In the genomic region with DNA sequence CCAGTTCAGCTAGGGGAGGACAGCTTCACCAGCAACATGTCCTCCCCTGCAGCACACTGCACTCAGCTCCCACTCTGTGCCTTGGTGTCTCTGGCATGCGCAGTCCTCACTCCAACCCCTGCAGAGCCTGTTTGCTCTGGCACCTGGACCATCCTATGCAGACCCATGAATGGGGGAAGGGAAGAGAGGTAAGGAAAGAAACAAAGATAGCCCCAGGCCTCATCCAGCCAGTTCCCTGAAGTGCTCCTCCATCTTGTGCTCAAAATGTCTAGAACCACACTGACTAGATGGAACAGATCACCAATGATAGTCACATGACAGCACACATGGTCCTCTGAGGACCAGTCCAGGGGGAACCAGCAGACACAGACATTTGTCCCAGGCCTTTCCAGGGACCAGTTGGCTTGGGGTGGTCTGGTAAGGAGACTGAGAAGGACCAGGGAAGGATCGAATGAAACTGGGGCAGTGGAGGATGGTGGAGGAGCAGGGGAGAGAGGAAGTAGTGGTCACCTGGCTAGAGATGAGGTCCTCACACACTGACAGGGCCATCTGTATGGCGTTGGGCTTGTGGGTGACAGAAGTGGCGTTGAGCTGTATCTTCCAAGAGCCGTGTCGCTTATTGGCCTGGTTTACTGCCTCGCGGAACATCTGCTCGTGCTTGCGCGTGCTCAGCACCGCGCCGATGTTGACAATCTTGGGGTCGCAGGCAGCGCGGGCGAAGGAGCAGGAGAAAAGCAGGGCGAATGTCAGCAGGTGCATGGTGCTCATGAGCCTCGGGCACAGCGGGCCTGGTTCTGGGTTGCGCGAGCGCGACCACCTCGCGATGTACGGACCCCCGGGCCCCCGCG, we compare ENCODE assay signal across 8 mouse cellular contexts. TPM values are rescaled to one million over a fixed set of nuclear protein-coding genes. Genes with fewer than 3 reads are reported as not detected.
A peak's percentile ranks its signal among the peaks of the same experiment; 100 is the strongest.
DNase-seq lines count a peak whose midpoint lies in the region; ATAC-seq and TF ChIP-seq lines count a peak whose summit lies in the region.

No protein-coding gene starts in this region.

- no peaks in the 10 kb centered on the region for H3K36me3 ChIP-seq in heart, embryonic 15.5 days
- no peaks in the 10 kb centered on the region for H3K36me3 ChIP-seq in ES-E14 (ENCODE audit: control insufficient read depth, insufficient read depth, low read length, poor library complexity, severe bottlenecking)
- no peaks in the 10 kb centered on the region for H3K36me3 ChIP-seq in embryonic facial prominence, embryonic 15.5 days
- H3K36me3 ChIP-seq in limb, embryonic 10.5 days, result no peaks in the 10 kb centered on the region

- in situ Hi-C loops in ES-E14 (cut with MboI; ENCODE audit: low sequenced_read_pairs in 2 of 2, unreplicated experiment in 2 of 2), result no loop called here

- no peak; the same call in 1 of the 2 replicates for ATAC-seq in heart, embryonic 15.5 days (replicated peaks; ENCODE audit: insufficient number of reproducible peaks, insufficient read depth, low FRiP score, low read depth)
- no peak for ATAC-seq in embryonic facial prominence, embryonic 15.5 days (ENCODE audit: insufficient number of reproducible peaks, low FRiP score, low TSS enrichment, low read depth)

- peaks cover 8% of the 10 kb centered on the region for H3K4me1 ChIP-seq in heart, embryonic 15.5 days (replicated peaks)
- peaks cover 3 to 4% of the 10 kb centered on the region in 2 experiments; a peak in 3 of 4 replicates for H3K4me1 ChIP-seq in ES-E14 (ENCODE audit: control insufficient read depth in 2 of 2, insufficient read depth in 2 of 2, low read length in 2 of 2, poor library complexity in 1 of 2)
- peaks cover 10% of the 10 kb centered on the region for H3K4me1 ChIP-seq in embryonic facial prominence, embryonic 15.5 days
- H3K4me1 ChIP-seq in limb, embryonic 10.5 days, result peaks cover 8% of the 10 kb centered on the region; the same call in 1 of the 2 replicates

- WGBS in heart, embryonic 15.5 days, result 4% methylated on average over 31 of the region's 31 CpGs
- 6% methylated on average over 31 of the region's 31 CpGs for WGBS in embryonic facial prominence, embryonic 15.5 days
- 8% methylated on average over 31 of the region's 31 CpGs for WGBS in limb, embryonic 10.5 days

- no peak overlapping the region for H3K9ac ChIP-seq in heart, embryonic 15.5 days
- H3K9ac ChIP-seq in ES-E14 (ENCODE audit: insufficient read depth, low read depth, low read length, poor library complexity, severe bottlenecking), result no peak overlapping the region
- no peak overlapping the region for H3K9ac ChIP-seq in embryonic facial prominence, embryonic 15.5 days

- DNase-seq in heart, adult 18-20 months, result no peak
- no peak for DNase-seq in ES-E14 (ENCODE audit: low read depth, low spot score)
- DNase-seq in limb, embryonic 10.5 days (ENCODE audit: low spot score), result no peak
- peak; percentile 66 for DNase-seq in right cerebral cortex, postnatal 25 days
- no peak for DNase-seq in adrenal gland, postnatal 36 days
- DNase-seq in thymus, adult 18-20 months, result no peak

- H3K4me2 ChIP-seq in heart, embryonic 15.5 days, result peak overlapping the region; percentile 62
- H3K4me2 ChIP-seq in embryonic facial prominence, embryonic 15.5 days (replicated peaks), result peak overlapping the region; percentile 62

- peaks cover 79% of the 10 kb centered on the region for H3K27me3 ChIP-seq in heart, embryonic 15.5 days
- H3K27me3 ChIP-seq in embryonic facial prominence, embryonic 15.5 days, result peaks cover 78% of the 10 kb centered on the region
- H3K27me3 ChIP-seq in limb, embryonic 10.5 days (ENCODE audit: low read depth, poor library complexity, severe bottlenecking), result peaks cover 78% of the 10 kb centered on the region

- peak overlapping the region; percentile 34 for H3K4me3 ChIP-seq in heart, embryonic 15.5 days
- H3K4me3 ChIP-seq in ES-E14 (ENCODE audit: insufficient read depth in 1 of 2, low read depth in 1 of 2, low read length in 2 of 2, poor library complexity in 1 of 2, severe bottlenecking in 1 of 2), result peak overlapping the region; percentile 64 to 76
- peak overlapping the region; percentile 34 for H3K4me3 ChIP-seq in embryonic facial prominence, embryonic 15.5 days (replicated peaks)
- H3K4me3 ChIP-seq in limb, embryonic 10.5 days, result peak overlapping the region; percentile 34

- no peaks in the 10 kb centered on the region for H3K9me3 ChIP-seq in heart, embryonic 15.5 days (replicated peaks)
- H3K9me3 ChIP-seq in ES-E14 (ENCODE audit: control insufficient read depth, insufficient read depth, low read depth, low read length), result no peaks in the 10 kb centered on the region
- no peaks in the 10 kb centered on the region for H3K9me3 ChIP-seq in embryonic facial prominence, embryonic 15.5 days (replicated peaks)
- H3K9me3 ChIP-seq in limb, embryonic 10.5 days (replicated peaks), result no peaks in the 10 kb centered on the region

- H3K27ac ChIP-seq in heart, embryonic 15.5 days, result no peak overlapping the region
- H3K27ac ChIP-seq in ES-E14 (ENCODE audit: insufficient read depth, low read depth, low read length, poor library complexity, severe bottlenecking), result no peak overlapping the region
- H3K27ac ChIP-seq in embryonic facial prominence, embryonic 15.5 days (replicated peaks), result no peak overlapping the region
- H3K27ac ChIP-seq in limb, embryonic 10.5 days, result no peak overlapping the region

TF ChIP-seq in ES-E14, 5 proteins besides CTCF, POLR2A, EP300 and RAD21:
- no peak for TF ChIP-seq HCFC1 (IDR thresholded peaks at IDR 0.05; ENCODE audit: borderline replicate concordance, insufficient read depth, low read length)
- TF ChIP-seq CHD2 (IDR thresholded peaks at IDR 0.05; ENCODE audit: low read depth, low read length), result no peak
- TF ChIP-seq ZC3H11A (IDR thresholded peaks at IDR 0.05; ENCODE audit: borderline replicate concordance, low read depth, low read length), result no peak
- TF ChIP-seq ZNF384 (IDR thresholded peaks at IDR 0.05; ENCODE audit: low read depth, low read length), result no peak
- no peak for TF ChIP-seq MAFK (IDR thresholded peaks at IDR 0.05; ENCODE audit: insufficient read depth, low read depth, low read length)

RNA-seq across cellular contexts. Expression of a gene that starts 0.6 kb away (rescaled TPM):
- 0.25 and 0.28 TPM in 2 replicates for polyA plus RNA-seq in heart, embryonic 15.5 days (2015; fragmentation: Nextera tagmentation; extraction: Ambion mirVana)
- not detected for total RNA-seq in heart, adult 18-20 months (2021)
- total RNA-seq in ES-E14 (2012; rRNA removed), result 2.5 and 8.3 TPM in 2 replicates
- polyA plus RNA-seq in embryonic facial prominence, embryonic 15.5 days (2015; fragmentation: Nextera tagmentation; extraction: Ambion mirVana), result 0.33 and 0.71 TPM in 2 replicates
- polyA plus RNA-seq in limb, embryonic 10.5 days (2016; fragmentation: Nextera tagmentation; extraction: Ambion mirVana), result 0.30 and 0.46 TPM in 2 replicates
- total RNA-seq in adrenal gland, postnatal 36 days (2021), result 1 to 10 TPM; 6.3 to 7.6 TPM

RNA-seq across cellular contexts. Expression of a gene that starts 13.8 kb away (rescaled TPM):
- 30.2 and 31.1 TPM in 2 replicates for polyA plus RNA-seq in heart, embryonic 15.5 days (2015; fragmentation: Nextera tagmentation; extraction: Ambion mirVana)
- 10 to 100 TPM; 20.8 to 23.6 TPM for total RNA-seq in heart, adult 18-20 months (2021)
- total RNA-seq in ES-E14 (2012; rRNA removed), result 73.0 and 100 TPM in 2 replicates
- 54.4 and 55.5 TPM in 2 replicates for polyA plus RNA-seq in embryonic facial prominence, embryonic 15.5 days (2015; fragmentation: Nextera tagmentation; extraction: Ambion mirVana)
- polyA plus RNA-seq in limb, embryonic 10.5 days (2016; fragmentation: Nextera tagmentation; extraction: Ambion mirVana), result 42.6 and 54.6 TPM in 2 replicates
- total RNA-seq in adrenal gland, postnatal 36 days (2021), result 10 to 100 TPM; 53.1 to 59.2 TPM

RNA-seq across cellular contexts. Expression of a gene that starts 28.6 kb away (rescaled TPM):
- polyA plus RNA-seq in heart, embryonic 15.5 days (2015; fragmentation: Nextera tagmentation; extraction: Ambion mirVana), result 0.28 and 0.89 TPM in 2 replicates
- total RNA-seq in heart, adult 18-20 months (2021), result under 1 TPM in 1 of 2 experiments, not detected in 1; 0.23 TPM
- total RNA-seq in ES-E14 (2012; rRNA removed), result 0.21 TPM in 1 of 2 replicates, not detected in the other
- 4.9 and 5.2 TPM in 2 replicates for polyA plus RNA-seq in embryonic facial prominence, embryonic 15.5 days (2015; fragmentation: Nextera tagmentation; extraction: Ambion mirVana)
- not detected in 2 replicates for polyA plus RNA-seq in limb, embryonic 10.5 days (2016; fragmentation: Nextera tagmentation; extraction: Ambion mirVana)
- not detected for total RNA-seq in adrenal gland, postnatal 36 days (2021)

RNA-seq across cellular contexts. Expression of a gene that starts 30.4 kb away (rescaled TPM):
- polyA plus RNA-seq in heart, embryonic 15.5 days (2015; fragmentation: Nextera tagmentation; extraction: Ambion mirVana), result not detected in 2 replicates
- total RNA-seq in heart, adult 18-20 months (2021), result not detected
- not detected in 2 replicates for total RNA-seq in ES-E14 (2012; rRNA removed)
- polyA plus RNA-seq in embryonic facial prominence, embryonic 15.5 days (2015; fragmentation: Nextera tagmentation; extraction: Ambion mirVana), result not detected in 2 replicates
- polyA plus RNA-seq in limb, embryonic 10.5 days (2016; fragmentation: Nextera tagmentation; extraction: Ambion mirVana), result not detected in 2 replicates
- not detected for total RNA-seq in adrenal gland, postnatal 36 days (2021)

RNA-seq across cellular contexts. Expression of a gene that starts 37.8 kb away (rescaled TPM):
- 9.5 and 12.5 TPM in 2 replicates for polyA plus RNA-seq in heart, embryonic 15.5 days (2015; fragmentation: Nextera tagmentation; extraction: Ambion mirVana)
- 1 to 10 TPM; 5.9 to 7.0 TPM for total RNA-seq in heart, adult 18-20 months (2021)
- total RNA-seq in ES-E14 (2012; rRNA removed), result 60.2 and 141 TPM in 2 replicates
- polyA plus RNA-seq in embryonic facial prominence, embryonic 15.5 days (2015; fragmentation: Nextera tagmentation; extraction: Ambion mirVana), result 24.6 and 25.5 TPM in 2 replicates
- 15.7 and 18.7 TPM in 2 replicates for polyA plus RNA-seq in limb, embryonic 10.5 days (2016; fragmentation: Nextera tagmentation; extraction: Ambion mirVana)
- 10 to 100 TPM; 29.9 to 31.8 TPM for total RNA-seq in adrenal gland, postnatal 36 days (2021)
